Mouse (Mus musculus): Measurements from ENCODE around the gene Rd3l.
A peak's percentile ranks its signal among the peaks of the same experiment; 100 is the strongest.

Rd3l gene

GRCm38 (mm10) chr12:111980887-111981367, at the start of gene Rd3l:
TSS of gene Rd3l (minus strand) at chr12:111981317.
- no peak for DNase-seq (ENCODE audit: low spot score)

- no peak for DNase-seq (ENCODE audit: low spot score)
These were observed 46.3 kb upstream of the Rd3l start for GRCm38 (mm10) chr12:112027408-112027807.

GRCm38 (mm10) chr12:112025907-112026645, 45.0 kb upstream of the Rd3l start:
- no peak for DNase-seq (ENCODE audit: low spot score)

- no peak for DNase-seq (ENCODE audit: low spot score)
These were observed 44.3 kb upstream of the Rd3l start for GRCm38 (mm10) chr12:112025457-112025856.

GRCm38 (mm10) chr12:112024581-112025310, 43.6 kb upstream of the Rd3l start:
- DNase-seq (ENCODE audit: low spot score), result no peak

- no peak for DNase-seq (ENCODE audit: low spot score)
These were observed 42.2 kb upstream of the Rd3l start for GRCm38 (mm10) chr12:112023306-112023705.

- no peak for DNase-seq (ENCODE audit: low spot score)
These were observed 35.2 kb upstream of the Rd3l start for GRCm38 (mm10) chr12:112016346-112016745.

GRCm38 (mm10) chr12:112013271-112013801, 32.2 kb upstream of the Rd3l start:
- peak; percentile 71 for DNase-seq (ENCODE audit: low spot score)

GRCm38 (mm10) chr12:112012511-112013270, 31.6 kb upstream of the Rd3l start:
- peak; percentile 74 for DNase-seq (ENCODE audit: low spot score)

- peak; percentile 90 for DNase-seq (ENCODE audit: low spot score)
These were observed 20.1 kb upstream of the Rd3l start for GRCm38 (mm10) chr12:112001223-112001622.

GRCm38 (mm10) chr12:111999735-112000134, 18.6 kb upstream of the Rd3l start:
- DNase-seq (ENCODE audit: low spot score), result no peak

GRCm38 (mm10) chr12:111995161-111995560, 14.0 kb upstream of the Rd3l start:
- DNase-seq (ENCODE audit: low spot score), result no peak

GRCm38 (mm10) chr12:111992626-111993025, 11.5 kb upstream of the Rd3l start:
- no peak for DNase-seq (ENCODE audit: low spot score)

- no peak for DNase-seq (ENCODE audit: low spot score)
These were observed 5.6 kb upstream of the Rd3l start for GRCm38 (mm10) chr12:111986756-111987155.

- no peak for DNase-seq (ENCODE audit: low spot score)
These were observed 2.0 kb upstream of the Rd3l start for GRCm38 (mm10) chr12:111983165-111983564.

- DNase-seq (ENCODE audit: low spot score), result no peak
These were observed 714 bp upstream of the Rd3l start for GRCm38 (mm10) chr12:111981831-111982230.

GRCm38 (mm10) chr12:111978274-111978673, 2.8 kb downstream of the Rd3l start:
- no peak for DNase-seq (ENCODE audit: low spot score)

GRCm38 (mm10) chr12:111977138-111977537, 4.0 kb downstream of the Rd3l start:
- DNase-seq (ENCODE audit: low spot score), result no peak

- DNase-seq (ENCODE audit: low spot score), result no peak
These were observed 6.5 kb downstream of the Rd3l start for GRCm38 (mm10) chr12:111974578-111974977.

GRCm38 (mm10) chr12:111972504-111972903, 8.6 kb downstream of the Rd3l start:
- no peak for DNase-seq (ENCODE audit: low spot score)

- DNase-seq (ENCODE audit: low spot score), result no peak
These were observed 9.9 kb downstream of the Rd3l start, which contains the start of gene Tdrd9 for GRCm38 (mm10) chr12:111971231-111971686. TSS of gene Tdrd9 (plus strand) at chr12:111971559.

GRCm38 (mm10) chr12:111970085-111970484, 11.0 kb downstream of the Rd3l start:
- no peak for DNase-seq (ENCODE audit: low spot score)
